Mouse (Mus musculus) kidney, embryonic 14.5 days (tissue): ENCODE measurements around the gene Dgcr2. TPM values are rescaled to one million over a fixed set of nuclear protein-coding genes. Genes with fewer than 3 reads are reported as not detected.

Experiments used
- ATAC-seq: fragments of 200-750 bp; cut with Nextera tagmentation; 2 replicates; pipeline ENCODE4 v1.8.0; 2017; ENCODE audit warnings: moderate number of reproducible peaks, mild to moderate bottlenecking, moderate TSS enrichment, moderate library complexity; ENCODE audit not compliant: low FRiP score, low TSS enrichment
- H3K27ac ChIP-seq: fragments of 300-500 bp; sonication (generic); 2 replicates; pipeline ENCODE4 v1.5.1; 2014; ENCODE audit warnings: low read depth, mild to moderate bottlenecking, low read length, moderate library complexity, mixed read lengths
- H3K27me3 ChIP-seq: fragments of 300-500 bp; sonication (generic); 2 replicates; pipeline ENCODE4 v1.6.1; 2014; ENCODE audit warnings: mild to moderate bottlenecking, low read length; ENCODE audit not compliant: control insufficient read depth, insufficient read depth
- H3K36me3 ChIP-seq: fragments of 300-500 bp; sonication (generic); 2 replicates; pipeline ENCODE4 v1.6.1; 2014; ENCODE audit warnings: low read length, mixed read lengths; ENCODE audit not compliant: control insufficient read depth, insufficient read depth
- H3K4me1 ChIP-seq: fragments of 300-500 bp; sonication (generic); 2 replicates; pipeline ENCODE4 v1.6.1; 2014; ENCODE audit warnings: low read length, mixed read lengths; ENCODE audit not compliant: control insufficient read depth, insufficient read depth
- H3K4me2 ChIP-seq: fragments of 300-500 bp; sonication (generic); replicated peaks from 2 replicates; pipeline ENCODE4 v1.6.1; 2014; ENCODE audit warnings: low read depth, mild to moderate bottlenecking, low read length
- H3K4me3 ChIP-seq: fragments of 300-500 bp; sonication (generic); 2 replicates; pipeline ENCODE4 v1.5.1; 2014; ENCODE audit warnings: mild to moderate bottlenecking, low read length
- H3K9ac ChIP-seq: fragments of 300-500 bp; sonication (generic); 2 replicates; pipeline ENCODE4 v1.6.1; 2014; ENCODE audit warnings: low read depth, mild to moderate bottlenecking, low read length, moderate library complexity
- H3K9me3 ChIP-seq: fragments of 300-500 bp; sonication (generic); 2 replicates; pipeline ENCODE4 v1.6.1; 2016; ENCODE audit warnings: low read length; ENCODE audit not compliant: control insufficient read depth
- WGBS: fragments of 180-500 bp; shearing (Covaris S2); extraction: QIAGEN DNeasy Blood & Tissue Kit; methylation state at CpG from one replicate; pipeline ENCODE4 v1.1.7; 2014; 5-methylcytosine and 5-hydroxymethylcytosine counted together
- polyA plus RNA-seq: library from polyadenylated mRNA; unstranded; fragments of >200 nt; fragmentation: Nextera tagmentation; extraction: Ambion mirVana; gene quantifications from 2 replicates; pipeline ENCODE4 v1.2.1, GENCODE M21; 2014

Dgcr2 gene
- polyA plus RNA-seq, 1 experiment from 2014 or later: 91.7 TPM

DNA sequence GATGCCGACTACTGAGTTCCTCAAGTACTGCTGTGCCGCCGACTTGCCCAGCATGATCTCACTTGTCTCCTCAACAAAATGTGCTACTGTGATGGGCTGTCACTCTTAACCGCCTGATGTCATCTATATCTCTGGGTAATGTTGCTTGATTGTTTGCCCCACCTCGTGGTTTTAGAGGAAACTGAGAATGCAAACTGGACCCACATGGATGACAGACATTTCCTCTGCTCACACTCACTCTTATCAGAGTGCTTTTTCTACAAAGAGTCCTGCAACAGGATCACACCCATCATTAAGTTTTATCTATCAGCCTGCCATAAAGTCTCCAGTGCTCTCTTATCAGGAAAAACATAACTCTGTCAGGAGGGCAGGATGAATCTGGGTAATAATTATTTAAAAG is 27.1 kb downstream of the Dgcr2 start:
- Histone ChIP-seq H3K36me3 (peaks cover 39% of the 10 kb centered on the region), H3K9me3 (no peaks in the 10 kb centered on the region), H3K27me3 (no peaks in the 10 kb centered on the region), H3K4me2 (no peak overlapping the region), H3K27ac (no peak overlapping the region), H3K4me3 (no peak overlapping the region), H3K9ac (no peak overlapping the region), H3K4me1 (no peaks in the 10 kb centered on the region)
- WGBS: 83% methylated on average over 5 of the region's 5 CpGs
- no peak for ATAC-seq

DNA sequence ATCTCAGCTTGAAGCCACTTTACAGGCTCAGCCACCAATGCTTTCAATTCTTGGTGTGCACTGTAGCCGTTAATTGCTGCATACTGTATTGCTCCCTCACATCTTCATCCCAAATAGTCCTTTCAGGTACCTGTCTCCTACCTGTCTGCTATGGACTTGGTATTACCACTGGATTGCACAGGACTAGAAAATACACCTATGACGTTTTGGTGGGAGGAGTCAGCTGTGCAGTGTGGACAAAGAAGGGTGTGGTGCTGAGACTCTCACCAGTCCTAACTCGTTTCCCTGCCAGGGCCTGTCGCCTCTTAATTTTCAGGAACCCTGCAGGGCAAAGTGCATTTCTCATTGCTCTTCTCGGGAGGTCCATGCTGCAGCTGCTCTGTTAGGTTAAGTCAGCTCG is 32.6 kb downstream of the Dgcr2 start:
- Histone ChIP-seq H3K36me3 (peaks cover 29% of the 10 kb centered on the region; the same call in 1 of the 2 replicates), H3K4me2 (no peak overlapping the region), H3K27me3 (no peaks in the 10 kb centered on the region), H3K9ac (no peak overlapping the region), H3K4me3 (no peak overlapping the region), H3K9me3 (no peaks in the 10 kb centered on the region), H3K27ac (no peak overlapping the region), H3K4me1 (no peaks in the 10 kb centered on the region)
- 72% methylated on average over 6 of the region's 6 CpGs for WGBS
- no peak for ATAC-seq

DNA sequence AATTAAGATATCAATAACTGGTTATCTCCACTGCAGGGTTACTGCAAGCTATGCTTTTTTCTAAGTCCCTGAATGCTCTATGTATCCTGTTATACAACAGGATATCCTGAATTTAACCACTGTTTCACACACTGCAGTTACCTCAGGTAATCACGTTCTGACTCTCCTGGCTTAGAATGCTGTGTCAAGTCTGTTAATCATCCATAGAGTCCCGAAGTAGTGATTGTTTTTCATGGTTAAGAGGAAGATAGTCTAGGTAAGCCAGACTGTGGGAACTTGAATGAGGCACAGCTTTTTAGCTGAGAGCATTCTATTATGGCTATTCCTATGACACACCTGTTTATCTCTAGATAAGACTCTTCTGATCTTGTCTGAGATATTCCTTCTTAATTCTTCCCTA is 33.1 kb downstream of the Dgcr2 start:
- no peak for ATAC-seq
- H3K27me3 ChIP-seq: no peaks in the 10 kb centered on the region
- H3K4me1 ChIP-seq: no peaks in the 10 kb centered on the region
- no peaks in the 10 kb centered on the region for H3K9me3 ChIP-seq
- no peak overlapping the region for H3K4me3 ChIP-seq
- no peak overlapping the region for H3K4me2 ChIP-seq
- no peak overlapping the region for H3K27ac ChIP-seq
- WGBS: 75% methylated on average over 2 of the region's 2 CpGs
- H3K36me3 ChIP-seq: peaks cover 29% of the 10 kb centered on the region; the same call in 1 of the 2 replicates
- H3K9ac ChIP-seq: no peak overlapping the region

DNA sequence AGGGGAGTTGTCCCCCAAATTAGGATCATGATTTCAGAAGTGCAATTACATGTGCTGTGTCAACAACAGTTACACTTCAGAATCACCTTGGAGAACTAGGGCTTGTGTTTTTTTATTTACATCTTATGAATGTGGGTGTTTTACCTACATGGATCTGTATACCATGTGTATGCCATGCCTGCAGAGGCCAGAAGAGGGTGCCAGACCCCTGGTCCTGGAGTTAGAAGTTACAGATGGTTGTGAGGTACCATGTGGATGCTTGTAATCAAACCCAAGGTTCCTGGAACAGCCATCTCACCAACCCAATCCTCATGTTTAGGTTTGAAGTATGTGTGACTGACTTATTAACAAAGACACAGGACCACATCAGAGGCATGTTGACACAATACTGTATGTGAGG is 39.8 kb downstream of the Dgcr2 start:
- no peak overlapping the region for H3K9ac ChIP-seq
- no peak overlapping the region for H3K4me3 ChIP-seq
- H3K4me2 ChIP-seq: no peak overlapping the region
- peaks cover 65% of the 10 kb centered on the region for H3K36me3 ChIP-seq
- no peaks in the 10 kb centered on the region for H3K9me3 ChIP-seq
- H3K4me1 ChIP-seq: no peaks in the 10 kb centered on the region
- no peaks in the 10 kb centered on the region for H3K27me3 ChIP-seq
- H3K27ac ChIP-seq: no peak overlapping the region
- no peak for ATAC-seq

DNA sequence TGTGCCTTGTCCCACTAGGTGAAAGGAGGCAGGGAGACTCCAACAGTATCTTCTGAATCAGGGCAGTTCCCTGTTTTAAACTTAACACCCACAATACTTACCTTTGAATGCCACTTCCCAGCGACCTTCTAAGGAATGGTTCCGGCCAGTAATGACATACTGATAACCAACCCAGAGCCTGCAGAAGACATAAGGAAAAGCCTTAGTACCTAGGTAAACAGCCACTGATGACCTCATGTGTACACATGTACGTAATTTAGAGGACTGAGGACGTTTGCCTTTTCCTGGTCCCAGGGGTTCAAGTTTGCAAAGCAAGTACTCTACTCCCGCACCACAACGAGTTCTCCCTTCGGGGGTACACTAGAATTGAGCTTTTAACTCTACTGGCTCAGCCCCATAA is 41.2 kb downstream of the Dgcr2 start:
- 93% methylated on average over 7 of the region's 7 CpGs for WGBS
- Histone ChIP-seq H3K36me3 (peaks cover 76% of the 10 kb centered on the region), H3K9ac (no peak overlapping the region), H3K27ac (no peak overlapping the region), H3K4me3 (no peak overlapping the region), H3K27me3 (no peaks in the 10 kb centered on the region), H3K9me3 (no peaks in the 10 kb centered on the region), H3K4me1 (no peaks in the 10 kb centered on the region), H3K4me2 (no peak overlapping the region)
- ATAC-seq: no peak

DNA sequence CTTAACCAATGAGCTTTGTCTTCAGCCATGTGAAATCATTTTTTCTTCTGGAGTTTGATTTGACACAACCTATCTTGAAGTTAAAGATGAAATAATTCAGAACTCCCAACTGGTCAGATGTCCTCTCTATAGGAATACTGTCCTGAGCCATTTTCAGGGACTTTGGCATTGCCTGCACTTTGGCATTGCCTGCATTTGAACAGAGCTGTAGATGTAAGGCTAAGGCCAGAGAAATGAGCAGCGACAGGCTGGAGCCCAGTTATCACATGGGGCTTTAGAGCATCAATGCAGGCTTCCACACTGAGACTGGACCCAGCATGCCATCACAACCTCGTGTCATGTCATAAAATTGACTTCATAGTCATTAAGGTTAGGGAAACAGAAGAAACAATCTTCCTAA is 45.1 kb downstream of the Dgcr2 start:
- no peaks in the 10 kb centered on the region for H3K4me1 ChIP-seq
- H3K9me3 ChIP-seq: no peaks in the 10 kb centered on the region
- H3K27me3 ChIP-seq: no peaks in the 10 kb centered on the region
- H3K4me3 ChIP-seq: no peak overlapping the region
- H3K4me2 ChIP-seq: no peak overlapping the region
- no peak overlapping the region for H3K27ac ChIP-seq
- peaks cover 82% of the 10 kb centered on the region for H3K36me3 ChIP-seq
- H3K9ac ChIP-seq: no peak overlapping the region
- WGBS: 80% methylated on average over 2 of the region's 2 CpGs
- ATAC-seq: no peak

DNA sequence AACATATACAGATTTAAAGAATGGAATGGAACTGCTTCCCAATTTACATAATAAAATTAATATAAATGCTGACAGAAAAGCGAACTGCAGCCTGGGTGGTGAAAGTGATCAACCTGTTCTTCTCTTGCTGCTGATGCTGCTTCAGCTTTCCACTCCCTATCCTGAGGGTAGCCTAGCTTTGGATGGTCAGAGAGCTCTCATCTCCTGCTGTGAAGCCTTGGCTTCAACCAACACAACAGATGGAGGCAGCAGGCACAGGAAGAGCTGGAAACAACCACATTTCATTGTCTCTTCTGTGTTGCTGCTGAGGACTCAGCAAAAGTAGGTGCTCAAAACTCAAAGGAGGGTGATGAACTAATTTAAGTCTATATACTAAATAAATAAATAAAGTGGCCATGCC is 46.5 kb downstream of the Dgcr2 start:
- Histone ChIP-seq H3K4me3 (no peak overlapping the region), H3K9ac (no peak overlapping the region), H3K36me3 (peaks cover 79% of the 10 kb centered on the region), H3K4me2 (no peak overlapping the region), H3K27me3 (no peaks in the 10 kb centered on the region), H3K27ac (no peak overlapping the region), H3K9me3 (no peaks in the 10 kb centered on the region), H3K4me1 (no peaks in the 10 kb centered on the region)
- ATAC-seq: no peak
- WGBS: 93% methylated on average over 1 of the region's 1 CpGs

DNA sequence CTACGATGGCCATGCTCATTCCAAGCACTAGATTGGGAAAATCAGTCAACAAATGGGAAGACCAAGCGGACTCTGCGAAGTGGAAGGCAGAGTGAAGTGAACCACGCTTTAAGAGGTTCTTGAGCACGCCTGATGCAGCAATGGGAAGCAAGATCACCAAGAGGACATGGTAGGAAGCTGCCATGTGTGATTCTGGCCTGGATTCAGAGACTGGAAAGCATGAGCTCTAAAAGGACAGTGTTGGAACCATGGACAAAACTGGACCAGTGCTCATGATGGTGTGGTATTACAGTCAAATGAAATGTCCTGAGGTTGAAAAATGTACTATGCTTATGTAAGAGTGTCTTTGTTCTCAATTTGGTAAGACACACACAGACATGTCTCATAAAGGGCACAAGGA is 47.0 kb downstream of the Dgcr2 start:
- H3K36me3 ChIP-seq: peaks cover 79% of the 10 kb centered on the region
- whole genome bisulfite sequencing: 95% methylated on average over 5 of the region's 5 CpGs
- no peaks in the 10 kb centered on the region for H3K27me3 ChIP-seq
- H3K4me1 ChIP-seq: no peaks in the 10 kb centered on the region
- no peak for ATAC-seq
- no peaks in the 10 kb centered on the region for H3K9me3 ChIP-seq
- H3K4me2 ChIP-seq: no peak overlapping the region
- no peak overlapping the region for H3K27ac ChIP-seq
- H3K9ac ChIP-seq: no peak overlapping the region
- H3K4me3 ChIP-seq: no peak overlapping the region

DNA sequence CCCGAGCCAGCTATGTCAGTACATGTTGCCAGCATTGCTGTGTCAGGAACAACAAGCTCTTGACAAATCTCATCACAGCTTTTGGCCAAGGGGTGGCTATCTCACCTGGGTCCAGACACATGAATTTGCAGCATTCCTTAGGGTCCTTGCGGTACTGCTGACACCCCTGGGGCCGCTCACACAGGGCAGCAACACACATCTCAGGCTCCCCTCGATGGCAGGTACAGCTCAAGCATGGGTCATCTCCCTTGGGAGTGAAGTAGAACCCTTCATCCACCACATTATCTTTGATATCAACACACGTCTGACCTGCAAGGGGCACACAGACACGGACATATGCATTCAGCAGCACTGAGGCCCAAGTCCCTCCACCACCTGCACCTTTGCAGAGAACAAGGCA is 48.9 kb downstream of the Dgcr2 start:
- Histone ChIP-seq H3K36me3 (peaks cover 87% of the 10 kb centered on the region), H3K4me2 (no peak overlapping the region), H3K4me3 (no peak overlapping the region), H3K9me3 (no peaks in the 10 kb centered on the region), H3K27me3 (no peaks in the 10 kb centered on the region), H3K27ac (no peak overlapping the region), H3K9ac (no peak overlapping the region), H3K4me1 (no peaks in the 10 kb centered on the region)
- no peak for ATAC-seq
- WGBS: 88% methylated on average over 6 of the region's 6 CpGs

DNA sequence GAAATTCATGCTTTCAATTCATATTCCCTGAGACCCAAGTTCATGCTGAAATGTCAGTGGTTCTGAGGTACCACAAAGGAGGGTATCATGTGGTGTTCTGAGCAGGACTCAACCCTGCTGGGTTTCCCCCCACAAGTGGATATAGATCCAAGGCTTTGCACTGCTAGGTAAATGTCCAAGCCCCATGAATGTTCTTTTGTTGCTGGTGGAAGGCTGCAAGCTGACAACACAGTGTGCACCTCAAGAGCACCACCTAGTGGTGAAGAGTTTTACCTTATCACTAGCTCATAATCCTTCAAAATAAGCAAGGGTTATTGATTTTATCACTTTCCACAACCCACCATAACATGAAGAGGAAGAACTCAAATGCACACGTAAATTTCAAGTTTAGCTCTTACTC is 49.4 kb downstream of the Dgcr2 start:
- H3K4me1 ChIP-seq: no peaks in the 10 kb centered on the region
- no peak overlapping the region for H3K4me2 ChIP-seq
- peaks cover 87% of the 10 kb centered on the region for H3K36me3 ChIP-seq
- no peak overlapping the region for H3K4me3 ChIP-seq
- H3K27ac ChIP-seq: no peak overlapping the region
- WGBS: 34% methylated on average over 1 of the region's 1 CpGs
- no peaks in the 10 kb centered on the region for H3K9me3 ChIP-seq
- no peaks in the 10 kb centered on the region for H3K27me3 ChIP-seq
- ATAC-seq: no peak
- no peak overlapping the region for H3K9ac ChIP-seq
